Mouse (Mus musculus) embryonic facial prominence, embryonic 10.5 days (tissue): ENCODE measurements around the gene Ampd2. TPM values are rescaled to one million over a fixed set of nuclear protein-coding genes. Genes with fewer than 3 reads are reported as not detected.

Experiments
- DNase-seq: peaks from one replicate; pipeline ENCODE4 v3.0.0-alpha.2; 2017; ENCODE audit warnings: low spot score
- H3K27ac ChIP-seq: fragments of 300-500 bp; sonication (generic); replicated peaks from 2 replicates; pipeline ENCODE4 v1.5.1; 2016; ENCODE audit warnings: mild to moderate bottlenecking
- H3K27me3 ChIP-seq: fragments of 300-500 bp; sonication (generic); replicated peaks from 2 replicates; pipeline ENCODE4 v1.6.1; 2016; ENCODE audit warnings: low read depth, mild to moderate bottlenecking; ENCODE audit not compliant: poor library complexity, severe bottlenecking
- H3K36me3 ChIP-seq: fragments of 300-500 bp; sonication (generic); replicated peaks from 2 replicates; pipeline ENCODE4 v1.6.1; 2016; ENCODE audit warnings: mild to moderate bottlenecking, moderate library complexity
- H3K4me1 ChIP-seq: fragments of 300-500 bp; sonication (generic); 2 replicates; pipeline ENCODE4 v1.6.1; 2016
- H3K4me3 ChIP-seq: fragments of 300-500 bp; sonication (generic); 2 replicates; pipeline ENCODE4 v1.5.1; 2016; ENCODE audit warnings: mild to moderate bottlenecking, moderate library complexity
- H3K9me3 ChIP-seq: fragments of 300-500 bp; sonication (generic); 2 replicates; pipeline ENCODE4 v1.6.1; 2016; ENCODE audit warnings: mild to moderate bottlenecking
- WGBS: fragments of 180-500 bp; shearing (Covaris S2); methylation state at CpG from one replicate; pipeline ENCODE4 v1.1.7; 2016; 5-methylcytosine and 5-hydroxymethylcytosine counted together
- polyA plus RNA-seq: library from polyadenylated mRNA; unstranded; fragments of >200 nt; fragmentation: Nextera tagmentation; extraction: Ambion mirVana; gene quantifications from 2 replicates; pipeline ENCODE4 v1.2.1, GENCODE M21; 2016

Ampd2 gene
- polyA plus RNA-seq, 1 experiment from 2014 or later, result 70.6 TPM

GRCm38 (mm10) chr3:108061420-108061819 is 25.0 kb downstream of the Ampd2 start:
- DNase-seq, result peak; percentile 41
- peaks cover 3% of the 10 kb centered on the region; the same call in 1 of the 2 replicates for H3K4me1 ChIP-seq
- 23% methylated on average over 7 of the region's 7 CpGs for WGBS
- H3K27ac ChIP-seq, result no peak overlapping the region
- peak overlapping the region; percentile 16; the same call in 1 of the 2 replicates for H3K4me3 ChIP-seq
- no peaks in the 10 kb centered on the region for H3K36me3 ChIP-seq
- no peaks in the 10 kb centered on the region for H3K9me3 ChIP-seq
- H3K27me3 ChIP-seq, result no peaks in the 10 kb centered on the region

GRCm38 (mm10) chr3:108050493-108050892 is 36.0 kb downstream of the Ampd2 start:
- no peak overlapping the region for H3K27ac ChIP-seq
- no peaks in the 10 kb centered on the region for H3K9me3 ChIP-seq
- H3K27me3 ChIP-seq, result no peaks in the 10 kb centered on the region
- no peak overlapping the region for H3K4me3 ChIP-seq
- no peaks in the 10 kb centered on the region for H3K36me3 ChIP-seq
- H3K4me1 ChIP-seq, result no peaks in the 10 kb centered on the region
- WGBS, result 89% methylated on average over 5 of the region's 5 CpGs
- DNase-seq, result no peak

DNA sequence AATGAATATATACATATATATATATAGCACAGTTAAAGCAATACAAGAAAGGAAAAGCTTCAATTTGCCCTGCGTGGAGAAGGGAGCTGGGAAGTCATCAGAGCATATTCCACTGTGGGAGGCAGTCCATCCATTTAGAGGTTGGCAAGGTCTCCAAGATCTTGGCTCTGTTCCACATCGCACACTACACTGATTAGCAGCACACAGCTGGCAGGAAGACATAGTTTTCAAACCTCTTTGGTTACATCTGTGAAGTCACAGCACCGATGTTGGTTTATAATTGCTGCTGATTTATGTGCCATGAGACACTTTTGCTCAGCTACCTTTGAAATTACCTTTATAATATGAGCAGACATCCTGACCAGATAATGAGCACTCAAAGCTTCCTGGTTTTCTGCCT is 38.1 kb downstream of the Ampd2 start:
- H3K36me3 ChIP-seq, result no peaks in the 10 kb centered on the region
- no peaks in the 10 kb centered on the region for H3K27me3 ChIP-seq
- DNase-seq, result no peak
- H3K4me3 ChIP-seq, result no peak overlapping the region
- H3K4me1 ChIP-seq, result peaks cover 11% of the 10 kb centered on the region
- no peaks in the 10 kb centered on the region for H3K9me3 ChIP-seq
- no peak overlapping the region for H3K27ac ChIP-seq
- 82% methylated on average over 3 of the region's 3 CpGs for WGBS

- DNase-seq, result no peak
- Histone ChIP-seq H3K9me3 (no peaks in the 10 kb centered on the region), H3K4me3 (no peak overlapping the region), H3K27me3 (no peaks in the 10 kb centered on the region), H3K36me3 (no peaks in the 10 kb centered on the region), H3K4me1 (peaks cover 11% of the 10 kb centered on the region), H3K27ac (no peak overlapping the region)
- WGBS, result 94% methylated on average over 2 of the region's 2 CpGs
Observed at GRCm38 (mm10) chr3:108046944-108047655, 39.4 kb downstream of the Ampd2 start.

- no peaks in the 10 kb centered on the region for H3K36me3 ChIP-seq
- H3K9me3 ChIP-seq, result no peaks in the 10 kb centered on the region
- WGBS, result 7% methylated on average over 29 of the region's 29 CpGs
- H3K4me3 ChIP-seq, result peak within 1 kb of the TSS; percentile 69
- DNase-seq, result peak; percentile 87
- H3K27ac ChIP-seq, result peak within 1 kb of the TSS; percentile 81
- no peaks in the 10 kb centered on the region for H3K27me3 ChIP-seq
- peaks cover 18% of the 10 kb centered on the region for H3K4me1 ChIP-seq
Observed at GRCm38 (mm10) chr3:108044394-108045140, 41.9 kb downstream of the Ampd2 start, which contains the start of gene Gstm4. Gene Gstm4, minus strand, starts transcription at chr3:108044894.

- H3K36me3 ChIP-seq, result no peaks in the 10 kb centered on the region
- H3K27ac ChIP-seq, result no peak overlapping the region
- no peaks in the 10 kb centered on the region for H3K9me3 ChIP-seq
- no peak overlapping the region for H3K4me3 ChIP-seq
- 78% methylated on average over 5 of the region's 5 CpGs for WGBS
- no peak for DNase-seq
- H3K27me3 ChIP-seq, result no peaks in the 10 kb centered on the region
- peaks cover 4% of the 10 kb centered on the region; the same call in 1 of the 2 replicates for H3K4me1 ChIP-seq
Observed at GRCm38 (mm10) chr3:108033156-108033555, 53.3 kb downstream of the Ampd2 start.

- DNase-seq, result no peak
- no peaks in the 10 kb centered on the region for H3K9me3 ChIP-seq
- H3K4me3 ChIP-seq, result no peak overlapping the region
- H3K27me3 ChIP-seq, result no peaks in the 10 kb centered on the region
- H3K36me3 ChIP-seq, result no peaks in the 10 kb centered on the region
- H3K27ac ChIP-seq, result no peak overlapping the region
- H3K4me1 ChIP-seq, result peaks cover 4% of the 10 kb centered on the region; the same call in 1 of the 2 replicates
Observed at GRCm38 (mm10) chr3:108032113-108032512, 54.3 kb downstream of the Ampd2 start.

- no peak overlapping the region for H3K27ac ChIP-seq
Observed at GRCm38 (mm10) chr3:108028641-108029365, 57.6 kb downstream of the Ampd2 start.

GRCm38 (mm10) chr3:108026597-108026996 is 59.9 kb downstream of the Ampd2 start:
- Histone ChIP-seq H3K4me3 (no peak overlapping the region), H3K9me3 (no peaks in the 10 kb centered on the region), H3K4me1 (peaks cover 4% of the 10 kb centered on the region; the same call in 1 of the 2 replicates), H3K27me3 (0 out of 2 replicates have a peak, but pooled peaks cover 3% of the 10 kb centered on the region), H3K27ac (no peak overlapping the region), H3K36me3 (no peaks in the 10 kb centered on the region)
- no peak for DNase-seq
- WGBS, result 77% methylated on average over 1 of the region's 1 CpGs

More at GRCm38 (mm10) chr3:108028641-108029365, 57.6 kb downstream of the Ampd2 start:
- Histone ChIP-seq H3K27me3 (0 out of 2 replicates have a peak, but pooled peaks cover 3% of the 10 kb centered on the region), H3K36me3 (no peaks in the 10 kb centered on the region), H3K9me3 (no peaks in the 10 kb centered on the region), H3K4me1 (peaks cover 4% of the 10 kb centered on the region; the same call in 1 of the 2 replicates), H3K4me3 (no peak overlapping the region)
- no peak for DNase-seq
- 86% methylated on average over 4 of the region's 4 CpGs for WGBS

- H3K4me1 ChIP-seq, result peaks cover 4% of the 10 kb centered on the region; the same call in 1 of the 2 replicates
- 77% methylated on average over 5 of the region's 5 CpGs for WGBS
- DNase-seq, result no peak
- H3K27ac ChIP-seq, result no peak overlapping the region
- 0 out of 2 replicates have a peak, but pooled peaks cover 3% of the 10 kb centered on the region for H3K27me3 ChIP-seq
- H3K9me3 ChIP-seq, result no peaks in the 10 kb centered on the region
- no peaks in the 10 kb centered on the region for H3K36me3 ChIP-seq
- H3K4me3 ChIP-seq, result no peak overlapping the region
Observed at GRCm38 (mm10) chr3:108026049-108026448, 60.4 kb downstream of the Ampd2 start.

DNA sequence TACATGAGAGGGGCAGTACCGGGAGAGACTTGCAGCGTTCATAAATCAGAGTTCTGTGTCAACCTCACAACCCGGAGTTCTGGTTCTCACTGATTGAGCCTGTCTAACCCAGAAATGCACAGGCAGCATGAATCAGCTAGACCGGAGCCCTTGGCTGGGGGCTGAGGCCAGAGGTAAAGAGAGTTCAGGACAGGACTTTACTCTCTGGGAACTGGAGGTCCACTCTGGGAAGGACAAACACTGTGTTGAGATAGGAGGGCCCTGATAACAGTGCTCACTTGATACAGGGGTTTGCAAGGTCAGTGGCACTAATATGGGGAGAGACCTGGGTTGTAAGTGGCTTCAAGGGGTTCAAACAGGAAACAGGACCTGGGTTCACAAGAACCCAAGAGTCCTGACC is 61.1 kb downstream of the Ampd2 start:
- no peak for DNase-seq
- H3K9me3 ChIP-seq, result no peaks in the 10 kb centered on the region
- WGBS, result 85% methylated on average over 4 of the region's 4 CpGs
- no peak overlapping the region for H3K4me3 ChIP-seq
- H3K4me1 ChIP-seq, result peaks cover 4% of the 10 kb centered on the region; the same call in 1 of the 2 replicates
- H3K27ac ChIP-seq, result no peak overlapping the region
- no peaks in the 10 kb centered on the region for H3K36me3 ChIP-seq
- 0 out of 2 replicates have a peak, but pooled peaks cover 3% of the 10 kb centered on the region for H3K27me3 ChIP-seq
